Mouse (Mus musculus) frontal cortex, adult 2 months (tissue): ENCODE results near the gene Arhgef15. TPM values are rescaled to one million over a fixed set of nuclear protein-coding genes. Genes with fewer than 3 reads are reported as not detected.
"Not testable (repeated sequence)": the region's sequence is repeated elsewhere in the genome, so short reads cannot be mapped to it uniquely, and the experiment has no call there.

Experiments
- DNase-seq, 2 experiments: peaks; one replicate each; pipeline ENCODE4 v3.0.0; 2022; ENCODE audit warnings: low spot score in 1 of 2; ENCODE audit errors: extremely low spot score in 1 of 2
- polyA plus RNA-seq: library from polyadenylated mRNA; depleted of rRNA; stranded (reverse); fragments of >200 nt; gene quantifications from 2 replicates; pipeline ENCODE4 v1.2.3, GENCODE M21; 2012

The Arhgef15 gene
- polyA plus RNA-seq, 1 experiment, result 17.6 TPM

GRCm38 (mm10) chr11:68966554-68966953 is 9.3 kb upstream of the Arhgef15 start:
- DNase-seq, result no peak

GRCm38 (mm10) chr11:68965845-68966244 is 8.6 kb upstream of the Arhgef15 start:
- DNase-seq, result peak in 1 of 2 experiments; percentile 77

GRCm38 (mm10) chr11:68965050-68965449 is 7.8 kb upstream of the Arhgef15 start:
- DNase-seq, result no peak

GRCm38 (mm10) chr11:68963405-68963804 is 6.1 kb upstream of the Arhgef15 start:
- no peak for DNase-seq

- DNase-seq, result not testable (repeated sequence)
Observed at GRCm38 (mm10) chr11:68962159-68962558, 4.9 kb upstream of the Arhgef15 start.

GRCm38 (mm10) chr11:68961596-68961995 is 4.3 kb upstream of the Arhgef15 start:
- DNase-seq, result peak in 1 of 2 experiments; percentile 33

GRCm38 (mm10) chr11:68957971-68958370 is 691 bp upstream of the Arhgef15 start:
- DNase-seq, result no peak

GRCm38 (mm10) chr11:68956697-68957096 is 583 bp downstream of the Arhgef15 start:
- DNase-seq, result no peak

GRCm38 (mm10) chr11:68956107-68956506 is 1.2 kb downstream of the Arhgef15 start:
- DNase-seq, result no peak

- DNase-seq, result no peak
Observed at GRCm38 (mm10) chr11:68955473-68955872, 1.8 kb downstream of the Arhgef15 start.

GRCm38 (mm10) chr11:68954408-68954807 is 2.9 kb downstream of the Arhgef15 start:
- no peak for DNase-seq

GRCm38 (mm10) chr11:68953903-68954302 is 3.4 kb downstream of the Arhgef15 start:
- DNase-seq, result no peak

GRCm38 (mm10) chr11:68947542-68947993 is 9.7 kb downstream of the Arhgef15 start:
- peak in 1 of 2 experiments; percentile 41 for DNase-seq

GRCm38 (mm10) chr11:68946806-68947440 is 10.4 kb downstream of the Arhgef15 start:
- DNase-seq, result peak; percentile 59 to 79

- no peak for DNase-seq
Observed at GRCm38 (mm10) chr11:68946001-68946400, 11.3 kb downstream of the Arhgef15 start.

GRCm38 (mm10) chr11:68945245-68945644 is 12.0 kb downstream of the Arhgef15 start:
- DNase-seq, result no peak

GRCm38 (mm10) chr11:68942731-68943130 is 14.5 kb downstream of the Arhgef15 start:
- no peak for DNase-seq

- DNase-seq, result no peak
Observed at GRCm38 (mm10) chr11:68940516-68940915, 16.8 kb downstream of the Arhgef15 start.

GRCm38 (mm10) chr11:68939451-68940304 is 17.6 kb downstream of the Arhgef15 start:
- DNase-seq, result peak; percentile 90 to 92

- DNase-seq, result not testable (repeated sequence)
Observed at GRCm38 (mm10) chr11:68936951-68937350, 20.3 kb downstream of the Arhgef15 start.

- DNase-seq, result no peak
Observed at GRCm38 (mm10) chr11:68933885-68934507, 23.3 kb downstream of the Arhgef15 start.
